Mouse (Mus musculus) MEL-GATA-1-ER (cell line): ENCODE results near the gene Ripk1.
"Not testable (repeated sequence)": the region's sequence is repeated elsewhere in the genome, so short reads cannot be mapped to it uniquely, and the experiment has no call there.

Experiments used
- DNase-seq: peaks from one replicate; pipeline ENCODE4 v3.0.0-alpha.2; 2012; ENCODE audit warnings: low read depth; ENCODE audit errors: extremely low read depth

Ripk1 gene

GRCm38 (mm10) chr13:34075893-34076292 lies 73.7 kb downstream of the Ripk1 start:
- not testable (repeated sequence) for DNase-seq

- no peak for DNase-seq
Observed at GRCm38 (mm10) chr13:34076561-34077491, 74.7 kb downstream of the Ripk1 start.

- DNase-seq = no peak
Observed at GRCm38 (mm10) chr13:34077492-34078271, 75.5 kb downstream of the Ripk1 start, which contains the start of gene Tubb2a. Gene Tubb2a, minus strand, starts transcription at chr13:34078007.

GRCm38 (mm10) chr13:34078500-34079280 lies 76.5 kb downstream of the Ripk1 start:
- DNase-seq = no peak

GRCm38 (mm10) chr13:34079801-34080200 lies 77.6 kb downstream of the Ripk1 start:
- no peak for DNase-seq

GRCm38 (mm10) chr13:34081926-34082325 lies 79.8 kb downstream of the Ripk1 start:
- DNase-seq = no peak

- no peak for DNase-seq
Observed at GRCm38 (mm10) chr13:34084026-34084750, 82.0 kb downstream of the Ripk1 start.
